Mouse (Mus musculus) heart, adult 9 months (tissue): Measurements from ENCODE around the gene Zfp217.
"Not testable (repeated sequence)": the region's sequence is repeated elsewhere in the genome, so short reads cannot be mapped to it uniquely, and the experiment has no call there.

Experiments used
- DNase-seq, 2 experiments: peaks; one replicate each; pipeline ENCODE4 v3.0.0; 2022; ENCODE audit warnings: low spot score in 2 of 2

The Zfp217 gene

GRCm38 (mm10) chr2:170147661-170148153, at the start of gene Zfp217:
Gene Zfp217 (minus strand): TSS chr2:170148103.
- peak; percentile 76 to 77 for DNase-seq

- DNase-seq: no peak
Observed at GRCm38 (mm10) chr2:170195542-170196089, 47.7 kb upstream of the Zfp217 start.

- no peak for DNase-seq
Observed at GRCm38 (mm10) chr2:170194845-170195244, 46.9 kb upstream of the Zfp217 start.

- no peak for DNase-seq
Observed at GRCm38 (mm10) chr2:170193850-170194249, 45.9 kb upstream of the Zfp217 start.

GRCm38 (mm10) chr2:170193211-170193610, 45.3 kb upstream of the Zfp217 start:
- no peak for DNase-seq

GRCm38 (mm10) chr2:170192731-170193149, 44.8 kb upstream of the Zfp217 start:
- DNase-seq: no peak

- DNase-seq: no peak
Observed at GRCm38 (mm10) chr2:170188721-170189120, 40.8 kb upstream of the Zfp217 start.

- no peak for DNase-seq
Observed at GRCm38 (mm10) chr2:170185137-170185837, 37.4 kb upstream of the Zfp217 start.

GRCm38 (mm10) chr2:170184175-170184983, 36.5 kb upstream of the Zfp217 start:
- DNase-seq: peak; percentile 71 to 80

GRCm38 (mm10) chr2:170183851-170184174, 35.9 kb upstream of the Zfp217 start:
- no peak for DNase-seq

GRCm38 (mm10) chr2:170181862-170182261, 34.0 kb upstream of the Zfp217 start:
- no peak for DNase-seq

- DNase-seq: not testable (repeated sequence)
Observed at GRCm38 (mm10) chr2:170180769-170181168, 32.9 kb upstream of the Zfp217 start.

GRCm38 (mm10) chr2:170179317-170179716, 31.4 kb upstream of the Zfp217 start:
- DNase-seq: no peak

- no peak for DNase-seq
Observed at GRCm38 (mm10) chr2:170177323-170177722, 29.4 kb upstream of the Zfp217 start.

GRCm38 (mm10) chr2:170176284-170176926, 28.5 kb upstream of the Zfp217 start:
- no peak for DNase-seq

- DNase-seq: no peak
Observed at GRCm38 (mm10) chr2:170175661-170176150, 27.8 kb upstream of the Zfp217 start.

- DNase-seq: no peak
Observed at GRCm38 (mm10) chr2:170175190-170175589, 27.3 kb upstream of the Zfp217 start.

- no peak for DNase-seq
Observed at GRCm38 (mm10) chr2:170169062-170169461, 21.2 kb upstream of the Zfp217 start.

GRCm38 (mm10) chr2:170165649-170166048, 17.7 kb upstream of the Zfp217 start:
- no peak for DNase-seq

- no peak for DNase-seq
Observed at GRCm38 (mm10) chr2:170163671-170164462, 16.0 kb upstream of the Zfp217 start.
